Mouse (Mus musculus) ES-Bruce4 (cell line): ENCODE data around the gene Aldh4a1.

Experiments
- CTCF ChIP-seq: IDR thresholded peaks from one replicate; pipeline ENCODE4 v1.8.1; 2011; ENCODE audit warnings: low read depth, low read length
- POLR2A ChIP-seq: IDR thresholded peaks from one replicate; pipeline ENCODE4 v1.8.1; 2011; ENCODE audit warnings: low read length; ENCODE audit not compliant: insufficient read depth

DNA sequence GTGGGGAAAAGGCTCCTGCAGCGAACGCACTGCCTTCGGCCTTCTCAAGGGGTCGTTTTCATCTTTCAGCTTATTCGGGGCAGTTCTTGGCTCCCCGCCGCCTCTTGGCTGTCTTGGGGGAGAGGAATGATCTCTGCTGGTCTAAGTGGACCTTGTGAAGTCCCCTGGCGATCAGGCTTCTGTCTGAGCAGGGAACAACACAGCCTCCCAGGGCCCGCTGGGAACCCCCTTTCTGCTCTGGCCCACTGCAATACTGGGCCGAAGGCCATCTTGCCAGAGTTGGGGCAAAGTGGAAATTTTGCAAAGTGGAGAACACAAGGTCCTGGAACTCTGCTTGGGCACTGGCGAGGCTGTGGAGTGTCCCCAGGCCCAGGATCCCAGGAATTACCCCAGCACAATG is 38.0 kb upstream of the Aldh4a1 start:
- TF ChIP-seq CTCF (no peak), POLR2A (no peak)
